Mouse (Mus musculus): Measurements from ENCODE around the gene Nisch.

GRCm38 (mm10) chr14:31191936-31192335 is 24.8 kb downstream of the Nisch start:
- TF ChIP-seq TAL1 (IDR thresholded peaks at IDR 0.05; ENCODE audit: low read length) (no peak), GATA1 (IDR thresholded peaks at IDR 0.05; ENCODE audit: low read length) (no peak)
